Mouse (Mus musculus): ENCODE data around the gene Cfap61.
A peak's percentile ranks its signal among the peaks of the same experiment; 100 is the strongest.

Cfap61 gene

GRCm38 (mm10) chr2:146257609-146258008 lies 323.0 kb downstream of the Cfap61 start:
- no peak for DNase-seq (ENCODE audit: low spot score)

GRCm38 (mm10) chr2:146258736-146259469 lies 324.3 kb downstream of the Cfap61 start:
- DNase-seq (ENCODE audit: low spot score) = peak; percentile 10

- no peak for DNase-seq (ENCODE audit: low spot score)
These were observed 325.4 kb downstream of the Cfap61 start for GRCm38 (mm10) chr2:146259787-146260560.

- DNase-seq (ENCODE audit: low spot score) = no peak
These were observed 326.6 kb downstream of the Cfap61 start for GRCm38 (mm10) chr2:146261146-146261545.

GRCm38 (mm10) chr2:146262215-146262614 lies 327.6 kb downstream of the Cfap61 start:
- no peak for DNase-seq (ENCODE audit: low spot score)

- no peak for DNase-seq (ENCODE audit: low spot score)
These were observed 328.4 kb downstream of the Cfap61 start for GRCm38 (mm10) chr2:146262966-146263365.
